Mouse (Mus musculus) embryonic facial prominence, embryonic 14.5 days (tissue): Measurements from ENCODE around the gene Polr3h. TPM values are rescaled to one million over a fixed set of nuclear protein-coding genes. Genes with fewer than 3 reads are reported as not detected.

Experiments
- ATAC-seq: fragments of 200-750 bp; cut with Nextera tagmentation; 2 replicates; pipeline ENCODE4 v1.8.0; 2017; ENCODE audit warnings: low read depth, moderate number of reproducible peaks, moderate TSS enrichment
- DNase-seq: peaks from one replicate; pipeline ENCODE4 v3.0.0-alpha.2; 2015; ENCODE audit warnings: low spot score
- H3K27ac ChIP-seq: fragments of 300-500 bp; sonication (generic); replicated peaks from 2 replicates; pipeline ENCODE4 v1.5.1; 2014; ENCODE audit warnings: low read depth, mild to moderate bottlenecking, low read length, moderate library complexity
- H3K27me3 ChIP-seq: fragments of 300-500 bp; sonication (generic); replicated peaks from 2 replicates; pipeline ENCODE4 v1.6.1; 2014; ENCODE audit warnings: low read length; ENCODE audit not compliant: control insufficient read depth, insufficient read depth
- H3K36me3 ChIP-seq: fragments of 300-500 bp; sonication (generic); 2 replicates; pipeline ENCODE4 v1.6.1; 2014; ENCODE audit warnings: low read length, mixed read lengths; ENCODE audit not compliant: control insufficient read depth, insufficient read depth
- H3K4me1 ChIP-seq: fragments of 300-500 bp; sonication (generic); 2 replicates; pipeline ENCODE4 v1.6.1; 2014; ENCODE audit warnings: antibody characterized with exemption, low read length; ENCODE audit not compliant: control insufficient read depth, insufficient read depth
- H3K4me2 ChIP-seq: fragments of 300-500 bp; sonication (generic); 2 replicates; pipeline ENCODE4 v1.6.1; 2014; ENCODE audit warnings: low read depth, mild to moderate bottlenecking, low read length, moderate library complexity, mixed read lengths
- H3K4me3 ChIP-seq: fragments of 300-500 bp; sonication (generic); 2 replicates; pipeline ENCODE4 v1.5.1; 2014; ENCODE audit warnings: low read depth, mild to moderate bottlenecking, low read length
- H3K9ac ChIP-seq: fragments of 300-500 bp; sonication (generic); 2 replicates; pipeline ENCODE4 v1.6.1; 2014; ENCODE audit warnings: low read depth, mild to moderate bottlenecking, low read length, moderate library complexity, mixed read lengths
- H3K9me3 ChIP-seq: fragments of 300-500 bp; sonication (generic); 2 replicates; pipeline ENCODE4 v1.6.1; 2016; ENCODE audit warnings: low read length; ENCODE audit not compliant: control insufficient read depth
- WGBS: fragments of 180-500 bp; shearing (Covaris S2); extraction: QIAGEN DNeasy Blood & Tissue Kit; methylation state at CpG from one replicate; pipeline ENCODE4 v1.1.7; 2014; 5-methylcytosine and 5-hydroxymethylcytosine counted together
- polyA plus RNA-seq: library from polyadenylated mRNA; unstranded; fragments of >200 nt; fragmentation: Nextera tagmentation; extraction: Ambion mirVana; gene quantifications from 2 replicates; pipeline ENCODE4 v1.2.1, GENCODE M21; 2014

Polr3h gene
- polyA plus RNA-seq, 1 experiment from 2014 or later: 70.4 TPM

DNA sequence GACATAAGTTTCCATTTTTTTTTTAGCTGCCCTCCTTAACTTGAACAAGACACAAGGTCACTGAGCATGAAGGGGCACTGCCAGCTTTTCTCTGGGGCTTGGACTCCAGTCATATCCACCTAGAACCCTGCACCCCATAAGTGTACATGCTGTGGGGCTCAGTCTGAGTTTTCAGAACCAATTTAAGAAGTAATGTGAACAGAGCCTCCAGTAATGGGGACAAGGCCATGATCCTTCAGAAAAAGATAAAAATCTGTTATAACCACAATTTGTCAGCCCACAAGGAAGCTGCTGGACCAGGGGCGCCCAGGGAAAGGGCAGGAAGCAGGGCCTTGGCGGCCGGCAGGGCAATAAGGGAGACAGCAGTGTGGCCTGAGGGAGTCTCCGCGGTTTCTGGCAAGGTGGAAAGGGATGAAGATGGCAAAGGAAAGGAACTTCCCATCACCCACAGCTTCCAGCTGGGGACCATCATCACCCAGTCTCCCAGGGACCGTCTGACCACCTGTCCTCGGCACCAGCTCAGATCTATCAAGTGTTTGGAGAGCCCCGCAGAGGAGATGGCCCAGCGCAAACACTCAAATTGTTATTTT lies 73.5 kb downstream of the Polr3h start:
- H3K4me1 ChIP-seq: peaks cover 5% of the 10 kb centered on the region; the same call in 1 of the 2 replicates
- no peak overlapping the region for H3K9ac ChIP-seq
- ATAC-seq (no peak), DNase-seq (no peak)
- H3K4me2 ChIP-seq: no peak overlapping the region
- peaks cover 57% of the 10 kb centered on the region for H3K36me3 ChIP-seq
- H3K27ac ChIP-seq: no peak overlapping the region
- 93% methylated on average over 9 of the region's 9 CpGs for WGBS
- no peaks in the 10 kb centered on the region for H3K9me3 ChIP-seq
- no peak overlapping the region for H3K4me3 ChIP-seq
- H3K27me3 ChIP-seq: no peaks in the 10 kb centered on the region

DNA sequence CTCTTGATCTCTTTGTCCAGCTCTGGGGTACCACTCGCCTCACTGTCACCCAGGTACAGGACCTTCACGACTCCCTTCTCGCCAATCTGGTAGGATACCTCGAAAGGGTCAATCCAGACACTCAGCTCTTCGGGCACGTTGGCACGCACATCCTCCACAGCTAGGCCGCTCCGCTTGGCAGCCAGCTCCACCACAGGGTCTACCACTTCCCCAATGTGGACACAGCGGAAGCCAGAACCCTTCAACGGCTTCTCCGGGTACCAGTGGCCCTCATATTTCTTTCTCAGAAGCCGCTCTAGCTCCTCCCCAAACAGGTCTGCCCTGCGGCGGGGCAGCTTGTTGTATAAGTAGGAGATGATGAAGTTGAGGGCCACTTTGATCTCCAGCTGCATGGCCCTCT lies 74.7 kb downstream of the Polr3h start:
- no peaks in the 10 kb centered on the region for H3K9me3 ChIP-seq
- WGBS: 98% methylated on average over 15 of the region's 15 CpGs
- H3K4me2 ChIP-seq: no peak overlapping the region
- DNase-seq: no peak
- no peaks in the 10 kb centered on the region for H3K27me3 ChIP-seq
- ATAC-seq: no peak
- H3K4me1 ChIP-seq: peaks cover 5% of the 10 kb centered on the region; the same call in 1 of the 2 replicates
- peaks cover 66% of the 10 kb centered on the region for H3K36me3 ChIP-seq
- H3K9ac ChIP-seq: no peak overlapping the region
- no peak overlapping the region for H3K4me3 ChIP-seq
- no peak overlapping the region for H3K27ac ChIP-seq

DNA sequence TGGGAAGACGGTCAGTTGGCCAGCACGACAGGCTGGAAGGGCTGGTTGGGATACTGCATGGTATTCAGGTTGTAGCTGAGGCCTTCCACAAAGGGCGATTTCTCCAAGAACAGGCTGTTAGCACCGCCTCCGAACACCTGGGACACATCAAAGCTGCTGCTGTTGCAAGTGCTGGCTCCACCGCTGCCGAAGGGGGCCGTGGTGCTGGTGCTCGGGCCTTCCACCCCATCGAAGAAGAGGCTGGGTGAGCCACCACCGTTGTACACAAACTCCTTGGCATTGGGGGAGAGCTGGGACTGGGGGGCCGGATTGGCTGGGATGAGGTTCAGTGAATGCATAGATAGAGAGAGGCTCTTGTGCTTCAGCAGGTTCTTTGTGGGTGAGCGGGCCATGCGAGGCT lies 75.3 kb downstream of the Polr3h start:
- H3K27me3 ChIP-seq: no peaks in the 10 kb centered on the region
- no peak for ATAC-seq
- DNase-seq: no peak
- 80% methylated on average over 14 of the region's 14 CpGs for WGBS
- peaks cover 68% of the 10 kb centered on the region for H3K36me3 ChIP-seq
- H3K27ac ChIP-seq: no peak overlapping the region
- no peaks in the 10 kb centered on the region for H3K9me3 ChIP-seq
- H3K4me3 ChIP-seq: no peak overlapping the region
- no peak overlapping the region for H3K4me2 ChIP-seq
- H3K9ac ChIP-seq: no peak overlapping the region
- peaks cover 5% of the 10 kb centered on the region; the same call in 1 of the 2 replicates for H3K4me1 ChIP-seq

DNA sequence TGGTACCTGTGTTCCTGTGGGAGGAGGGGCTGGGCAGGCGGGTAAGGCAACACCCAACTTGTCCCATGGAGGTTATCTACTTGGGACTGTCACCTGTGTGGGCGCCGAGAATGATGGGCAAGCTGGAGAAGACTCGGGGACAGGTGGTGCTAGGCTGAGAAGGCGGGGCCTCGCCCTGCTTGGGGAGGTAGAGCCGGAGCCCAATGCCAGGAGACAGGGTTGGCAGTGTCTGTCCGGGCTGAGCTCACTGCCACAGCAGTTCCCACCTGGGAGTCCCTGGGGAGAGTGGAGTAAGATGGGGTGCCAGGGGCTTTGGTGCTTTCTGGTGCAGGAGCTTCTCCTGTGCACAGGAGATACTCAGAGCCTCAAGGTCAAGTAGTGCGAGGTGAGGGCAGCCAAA lies 76.9 kb downstream of the Polr3h start:
- Histone ChIP-seq H3K4me1 (no peaks in the 10 kb centered on the region), H3K9ac (no peak overlapping the region), H3K9me3 (no peaks in the 10 kb centered on the region), H3K36me3 (peaks cover 59% of the 10 kb centered on the region), H3K27ac (no peak overlapping the region), H3K4me3 (no peak overlapping the region), H3K27me3 (no peaks in the 10 kb centered on the region), H3K4me2 (no peak overlapping the region)
- DNase-seq: no peak
- 86% methylated on average over 9 of the region's 9 CpGs for WGBS
- ATAC-seq: no peak

DNA sequence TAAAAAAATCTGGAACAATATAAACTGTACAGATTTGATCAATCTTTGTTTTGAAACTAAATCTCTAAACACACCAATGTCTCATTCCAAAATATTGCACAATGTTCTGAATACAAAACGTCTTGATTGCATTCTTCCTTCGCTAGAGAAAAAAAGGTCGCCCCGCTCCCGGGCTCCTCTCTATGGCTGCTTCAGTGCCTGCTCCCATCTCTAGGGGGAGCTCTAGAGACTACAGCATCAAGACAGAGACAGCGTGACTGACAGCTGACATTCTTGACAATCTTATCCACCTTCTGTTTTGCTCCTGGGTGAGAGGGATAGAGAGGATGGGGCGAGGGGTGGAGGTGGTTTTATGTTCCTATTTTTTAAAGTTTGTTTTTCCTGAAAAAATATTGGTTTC lies 77.7 kb downstream of the Polr3h start:
- no peaks in the 10 kb centered on the region for H3K4me1 ChIP-seq
- peak; percentile 63 for DNase-seq
- H3K27me3 ChIP-seq: no peaks in the 10 kb centered on the region
- no peaks in the 10 kb centered on the region for H3K9me3 ChIP-seq
- no peak overlapping the region for H3K4me2 ChIP-seq
- no peak overlapping the region for H3K4me3 ChIP-seq
- no peak overlapping the region for H3K27ac ChIP-seq
- peaks cover 59% of the 10 kb centered on the region for H3K36me3 ChIP-seq
- 38% methylated on average over 7 of the region's 7 CpGs for WGBS
- no peak overlapping the region for H3K9ac ChIP-seq
- no peak for ATAC-seq

DNA sequence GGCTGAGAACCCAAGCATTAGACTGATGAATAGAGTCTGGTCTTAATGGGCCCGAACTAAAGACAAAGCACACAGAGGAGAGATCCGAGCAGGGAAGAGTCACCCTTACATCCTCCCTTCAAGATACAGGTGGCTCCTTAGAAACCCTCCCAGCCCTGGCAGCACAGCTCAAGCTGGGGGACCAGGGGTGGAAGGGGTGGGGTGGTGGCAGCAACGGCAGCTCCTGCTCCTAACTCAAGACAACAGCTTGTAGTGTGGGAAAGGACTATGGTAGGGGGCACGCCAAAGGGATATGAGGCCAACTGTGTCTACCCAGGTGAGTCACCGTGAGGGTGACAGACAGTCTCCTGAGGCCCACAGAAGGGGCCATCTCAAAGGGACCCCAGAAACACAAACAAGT lies 78.2 kb downstream of the Polr3h start:
- H3K4me2 ChIP-seq: no peak overlapping the region
- H3K36me3 ChIP-seq: peaks cover 56% of the 10 kb centered on the region
- 83% methylated on average over 5 of the region's 5 CpGs for WGBS
- no peaks in the 10 kb centered on the region for H3K4me1 ChIP-seq
- ATAC-seq (no peak), DNase-seq (no peak)
- no peak overlapping the region for H3K9ac ChIP-seq
- H3K27me3 ChIP-seq: no peaks in the 10 kb centered on the region
- H3K4me3 ChIP-seq: no peak overlapping the region
- no peaks in the 10 kb centered on the region for H3K9me3 ChIP-seq
- H3K27ac ChIP-seq: no peak overlapping the region

DNA sequence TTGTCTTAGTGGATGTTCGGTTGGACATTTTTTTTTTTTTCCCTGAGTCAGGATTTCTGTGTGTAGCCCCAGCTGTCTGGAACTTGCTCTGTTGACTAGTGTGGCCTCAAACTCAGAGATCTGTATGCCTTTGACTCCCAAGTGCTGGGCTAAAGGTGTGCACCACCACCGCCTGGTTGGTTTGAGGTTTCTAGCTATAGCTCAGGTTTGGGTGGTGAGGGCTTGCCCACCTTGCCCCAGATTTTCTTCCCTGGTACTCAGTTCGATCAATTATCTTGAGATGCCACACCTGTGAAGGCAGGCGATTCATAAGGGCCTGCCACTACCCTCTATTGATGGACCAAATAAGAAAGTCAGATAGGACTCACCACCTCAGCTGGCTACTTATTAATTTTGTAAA lies 78.9 kb downstream of the Polr3h start:
- no peak overlapping the region for H3K9ac ChIP-seq
- DNase-seq (no peak), ATAC-seq (no peak)
- no peaks in the 10 kb centered on the region for H3K27me3 ChIP-seq
- H3K9me3 ChIP-seq: no peaks in the 10 kb centered on the region
- WGBS: 81% methylated on average over 4 of the region's 4 CpGs
- H3K4me2 ChIP-seq: no peak overlapping the region
- no peak overlapping the region for H3K27ac ChIP-seq
- H3K36me3 ChIP-seq: peaks cover 50% of the 10 kb centered on the region
- no peaks in the 10 kb centered on the region for H3K4me1 ChIP-seq
- no peak overlapping the region for H3K4me3 ChIP-seq

DNA sequence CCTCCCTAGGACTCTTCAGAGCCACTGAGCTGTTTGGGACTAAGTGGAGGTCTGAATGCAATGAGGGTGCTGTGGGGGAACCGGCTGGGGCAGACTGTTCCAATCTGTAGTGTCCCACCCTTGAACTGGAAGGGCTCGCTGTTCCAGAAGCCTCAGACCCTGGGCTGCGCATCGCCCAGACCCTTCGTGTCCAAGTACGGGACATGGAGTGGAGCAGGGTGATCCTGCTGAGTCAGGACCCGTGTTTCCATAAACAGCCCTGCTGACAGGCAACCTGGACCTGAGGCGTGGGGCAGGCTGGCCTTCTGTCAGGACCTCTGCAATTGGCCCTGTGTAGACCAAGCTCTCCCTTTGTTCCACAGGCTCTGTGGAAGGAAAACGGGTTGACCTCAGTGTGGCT lies 79.3 kb downstream of the Polr3h start:
- DNase-seq (no peak), ATAC-seq (no peak)
- Histone ChIP-seq H3K4me1 (no peaks in the 10 kb centered on the region), H3K4me2 (no peak overlapping the region), H3K9me3 (no peaks in the 10 kb centered on the region), H3K9ac (no peak overlapping the region), H3K27ac (no peak overlapping the region), H3K36me3 (peaks cover 46% of the 10 kb centered on the region), H3K4me3 (no peak overlapping the region), H3K27me3 (no peaks in the 10 kb centered on the region)
- 90% methylated on average over 9 of the region's 9 CpGs for WGBS

DNA sequence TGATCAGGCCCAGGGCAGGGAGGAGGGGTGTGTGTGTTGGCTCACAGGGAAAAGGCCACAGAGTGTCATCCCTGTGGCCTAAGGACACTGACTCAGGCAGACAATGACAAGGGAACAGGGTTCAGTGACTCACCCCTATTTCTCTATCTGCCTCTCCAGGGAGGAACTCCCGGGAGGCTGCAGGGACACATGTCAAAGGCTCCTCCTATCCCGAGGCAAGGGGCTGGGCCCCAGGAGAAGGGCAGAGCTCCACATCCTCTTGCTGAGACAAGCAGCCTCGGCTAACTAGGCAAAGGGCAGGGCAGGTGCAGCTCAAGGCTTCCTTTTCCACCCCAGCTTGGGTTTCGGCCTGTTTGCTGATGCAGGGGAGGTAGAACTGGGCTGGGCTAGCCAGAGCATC lies 80.3 kb downstream of the Polr3h start:
- peak; percentile 62 for DNase-seq
- 0 out of 2 replicates have a peak, but pooled peaks have one; percentile 59 for ATAC-seq
- WGBS: 33% methylated on average over 4 of the region's 4 CpGs

More for the DNA sequence above, 80.3 kb downstream of the Polr3h start:
- H3K27me3 ChIP-seq: no peaks in the 10 kb centered on the region
- peaks cover 36% of the 10 kb centered on the region for H3K36me3 ChIP-seq
- H3K4me3 ChIP-seq: no peak overlapping the region
- H3K9ac ChIP-seq: no peak overlapping the region
- H3K4me1 ChIP-seq: no peaks in the 10 kb centered on the region
- no peak overlapping the region for H3K4me2 ChIP-seq
- H3K27ac ChIP-seq: no peak overlapping the region
- no peaks in the 10 kb centered on the region for H3K9me3 ChIP-seq
